Mouse (Mus musculus): ENCODE data around the gene Mycbp. TPM values are rescaled to one million over a fixed set of nuclear protein-coding genes. Genes with fewer than 3 reads are reported as not detected.
A peak's percentile ranks its signal among the peaks of the same experiment; 100 is the strongest.
"Not testable (repeated sequence)": the region's sequence is repeated elsewhere in the genome, so short reads cannot be mapped to it uniquely, and the experiment has no call there.

The Mycbp gene
- polyA plus RNA-seq, 1 experiment from 2014 or later = 90.3 TPM

DNA sequence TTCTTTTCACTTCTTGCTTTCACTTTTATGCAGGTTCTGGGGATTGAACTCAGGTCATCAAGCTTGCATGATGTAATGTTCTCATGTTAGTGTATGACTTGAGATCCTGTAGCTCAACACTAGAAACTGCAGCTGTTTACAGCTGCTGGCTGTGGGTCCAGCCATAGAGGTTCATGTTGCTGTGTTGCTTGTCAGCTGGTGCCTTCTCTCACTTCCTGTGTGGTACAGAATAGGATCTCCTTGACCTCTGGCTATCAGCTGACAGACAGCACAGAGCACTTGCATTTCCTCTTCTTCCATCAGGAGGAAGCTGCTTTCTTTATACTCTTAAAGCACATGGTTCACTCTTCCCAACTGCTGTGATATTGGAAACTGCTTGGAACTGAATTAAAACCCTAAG is 23.3 kb downstream of the Mycbp start:
- Histone ChIP-seq H3K27ac (replicated peaks) (no peak overlapping the region), H3K9ac (ENCODE audit: low read length) (no peak overlapping the region), H3K4me3 (ENCODE audit: low read depth, low read length) (no peak overlapping the region), H3K36me3 (ENCODE audit: control insufficient read depth, insufficient read depth, low read length) (peaks cover 17% of the 10 kb centered on the region), H3K9me3 (ENCODE audit: control insufficient read depth, low read length) (no peaks in the 10 kb centered on the region), H3K27me3 (ENCODE audit: control insufficient read depth, insufficient read depth, low read length) (no peaks in the 10 kb centered on the region), H3K4me2 (replicated peaks; ENCODE audit: low read depth) (no peak overlapping the region), H3K4me1 (replicated peaks; ENCODE audit: control insufficient read depth, insufficient read depth) (no peaks in the 10 kb centered on the region)
- ATAC-seq (ENCODE audit: low FRiP score, low TSS enrichment) = no peak
- DNase-seq (ENCODE audit: low spot score) = no peak
- TF ChIP-seq EP300 (optimal IDR thresholded peaks at IDR 0.05) = no peak
- TF ChIP-seq CTCF (IDR thresholded peaks at IDR 0.05; ENCODE audit: low read depth) = no peak

DNA sequence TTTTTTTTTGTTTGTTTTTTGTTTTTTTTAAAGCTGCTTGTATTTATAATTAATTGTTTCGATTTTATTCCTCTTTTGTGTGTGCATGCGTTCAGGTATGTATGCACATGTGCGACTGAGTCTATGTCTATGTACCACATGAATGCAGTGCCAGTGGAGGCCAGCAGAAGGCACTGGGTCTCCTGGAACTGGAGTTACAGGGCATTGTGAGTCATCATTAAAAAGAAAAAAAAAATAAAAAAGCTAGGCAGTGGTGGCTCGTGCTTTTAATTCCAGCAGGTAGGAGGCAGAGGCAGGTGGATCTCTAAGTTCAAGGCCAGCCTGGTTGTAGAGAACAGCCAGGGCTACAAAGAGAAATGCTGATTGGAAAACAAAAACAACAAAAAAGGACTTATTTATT is 25.4 kb downstream of the Mycbp start:
- Histone ChIP-seq H3K9me3 (ENCODE audit: control insufficient read depth, low read length) (no peaks in the 10 kb centered on the region), H3K4me3 (ENCODE audit: low read depth, low read length) (no peak overlapping the region), H3K4me1 (replicated peaks; ENCODE audit: control insufficient read depth, insufficient read depth) (no peaks in the 10 kb centered on the region), H3K36me3 (ENCODE audit: control insufficient read depth, insufficient read depth, low read length) (peaks cover 11% of the 10 kb centered on the region), H3K4me2 (replicated peaks; ENCODE audit: low read depth) (no peak overlapping the region), H3K27me3 (ENCODE audit: control insufficient read depth, insufficient read depth, low read length) (no peaks in the 10 kb centered on the region), H3K9ac (ENCODE audit: low read length) (no peak overlapping the region), H3K27ac (replicated peaks) (no peak overlapping the region)
- ATAC-seq (ENCODE audit: low FRiP score, low TSS enrichment) (no peak), DNase-seq (ENCODE audit: low spot score) (no peak)
- WGBS = 92% methylated on average over 4 of the region's 4 CpGs
- peak; percentile 33 for TF ChIP-seq CTCF (IDR thresholded peaks at IDR 0.05; ENCODE audit: low read depth)
- no peak for TF ChIP-seq EP300 (optimal IDR thresholded peaks at IDR 0.05)

GRCm38 (mm10) chr4:123934306-123934705 is 29.7 kb downstream of the Mycbp start:
- DNase-seq (ENCODE audit: low spot score) (no peak), ATAC-seq (ENCODE audit: low FRiP score, low TSS enrichment) (no peak)
- no peaks in the 10 kb centered on the region for H3K4me1 ChIP-seq (replicated peaks; ENCODE audit: control insufficient read depth, insufficient read depth)
- no peak for TF ChIP-seq EP300 (optimal IDR thresholded peaks at IDR 0.05)
- TF ChIP-seq CTCF (IDR thresholded peaks at IDR 0.05; ENCODE audit: low read depth) = no peak
- no peak overlapping the region for H3K4me3 ChIP-seq (ENCODE audit: low read depth, low read length)
- H3K27ac ChIP-seq (replicated peaks) = no peak overlapping the region
- WGBS = 83% methylated on average over 4 of the region's 4 CpGs
- H3K9ac ChIP-seq (ENCODE audit: low read length) = no peak overlapping the region
- peaks cover 12% of the 10 kb centered on the region for H3K36me3 ChIP-seq (ENCODE audit: control insufficient read depth, insufficient read depth, low read length)
- no peak overlapping the region for H3K4me2 ChIP-seq (replicated peaks; ENCODE audit: low read depth)
- no peaks in the 10 kb centered on the region for H3K27me3 ChIP-seq (ENCODE audit: control insufficient read depth, insufficient read depth, low read length)
- H3K9me3 ChIP-seq (ENCODE audit: control insufficient read depth, low read length) = no peaks in the 10 kb centered on the region

DNA sequence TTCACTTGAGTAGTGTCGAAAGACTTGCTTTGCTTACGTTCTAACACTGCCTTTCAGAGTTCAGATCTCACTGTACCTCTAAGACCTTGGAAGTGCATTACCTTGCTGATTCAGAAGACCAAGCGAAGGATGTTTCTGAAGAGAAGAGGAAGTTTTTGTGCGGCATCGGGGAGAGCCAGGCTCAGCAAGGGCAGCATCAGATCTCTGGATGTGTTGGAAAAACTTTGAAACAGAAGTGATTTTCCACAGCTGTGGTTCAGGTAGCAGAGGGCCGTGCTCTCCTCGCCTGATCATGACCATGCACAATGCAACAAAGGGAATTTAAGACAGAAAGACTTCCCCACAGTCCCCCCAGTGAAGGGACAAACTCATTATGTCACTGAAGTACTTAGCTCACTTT is 31.4 kb downstream of the Mycbp start:
- DNase-seq (ENCODE audit: low spot score) (no peak), ATAC-seq (ENCODE audit: low FRiP score, low TSS enrichment) (no peak)
- no peaks in the 10 kb centered on the region for H3K4me1 ChIP-seq (replicated peaks; ENCODE audit: control insufficient read depth, insufficient read depth)
- no peaks in the 10 kb centered on the region for H3K27me3 ChIP-seq (ENCODE audit: control insufficient read depth, insufficient read depth, low read length)
- peaks cover 4% of the 10 kb centered on the region for H3K36me3 ChIP-seq (ENCODE audit: control insufficient read depth, insufficient read depth, low read length)
- H3K4me3 ChIP-seq (ENCODE audit: low read depth, low read length) = no peak overlapping the region
- no peak overlapping the region for H3K27ac ChIP-seq (replicated peaks)
- no peaks in the 10 kb centered on the region for H3K9me3 ChIP-seq (ENCODE audit: control insufficient read depth, low read length)
- H3K4me2 ChIP-seq (replicated peaks; ENCODE audit: low read depth) = no peak overlapping the region
- WGBS = 91% methylated on average over 7 of the region's 7 CpGs
- TF ChIP-seq CTCF (IDR thresholded peaks at IDR 0.05; ENCODE audit: low read depth) = no peak
- no peak for TF ChIP-seq EP300 (optimal IDR thresholded peaks at IDR 0.05)
- H3K9ac ChIP-seq (ENCODE audit: low read length) = no peak overlapping the region

DNA sequence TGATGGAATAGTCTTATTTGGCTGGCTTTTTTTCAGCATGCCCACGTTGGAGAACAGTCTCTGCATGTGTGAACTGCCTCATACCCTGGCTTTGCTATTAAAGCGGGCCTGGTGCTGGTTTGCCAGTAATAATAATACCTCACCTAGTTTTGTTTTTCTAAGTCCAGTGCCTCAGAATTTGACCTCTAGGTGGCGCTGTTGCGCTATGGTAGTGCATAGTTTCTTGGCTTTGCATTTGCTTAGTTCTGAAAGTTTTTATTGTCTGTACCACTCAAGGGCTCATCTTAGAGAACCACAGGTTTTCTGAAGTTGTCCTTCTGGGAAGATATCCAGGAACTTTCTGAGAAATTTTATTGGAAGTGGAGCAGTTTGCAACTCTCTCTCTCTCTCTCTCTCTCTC is 35.2 kb downstream of the Mycbp start:
- peak; percentile 81 for DNase-seq (ENCODE audit: low spot score)
- Histone ChIP-seq H3K36me3 (ENCODE audit: control insufficient read depth, insufficient read depth, low read length) (peaks cover 4% of the 10 kb centered on the region), H3K9me3 (ENCODE audit: control insufficient read depth, low read length) (no peaks in the 10 kb centered on the region), H3K4me3 (ENCODE audit: low read depth, low read length) (no peak overlapping the region), H3K4me2 (replicated peaks; ENCODE audit: low read depth) (no peak overlapping the region), H3K9ac (ENCODE audit: low read length) (no peak overlapping the region), H3K4me1 (replicated peaks; ENCODE audit: control insufficient read depth, insufficient read depth) (no peaks in the 10 kb centered on the region), H3K27ac (replicated peaks) (no peak overlapping the region), H3K27me3 (ENCODE audit: control insufficient read depth, insufficient read depth, low read length) (no peaks in the 10 kb centered on the region)
- ATAC-seq (ENCODE audit: low FRiP score, low TSS enrichment) = no peak
- WGBS = 6% methylated on average over 4 of the region's 4 CpGs
- TF ChIP-seq CTCF (IDR thresholded peaks at IDR 0.05; ENCODE audit: low read depth) (peak; percentile 92), EP300 (optimal IDR thresholded peaks at IDR 0.05) (no peak)

DNA sequence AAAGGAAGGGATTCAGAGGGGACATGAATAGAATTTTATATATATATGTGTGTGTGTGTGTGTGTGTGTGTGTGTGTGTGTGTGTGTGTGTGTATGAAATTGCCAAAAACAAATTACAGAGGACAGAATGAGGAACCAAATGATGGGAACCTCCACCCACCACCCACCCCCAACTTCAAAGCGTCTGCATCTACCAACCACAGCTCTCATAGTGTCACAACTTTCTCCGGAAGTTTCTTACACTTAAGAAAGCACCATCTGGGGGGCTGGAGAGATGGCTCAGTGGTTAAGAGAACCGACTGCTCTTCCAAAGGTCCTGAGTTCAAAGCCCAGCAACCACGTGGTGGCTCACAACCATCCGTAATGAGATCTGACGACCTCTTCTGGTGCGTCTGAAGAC is 36.2 kb downstream of the Mycbp start:
- not testable (repeated sequence) for H3K27ac ChIP-seq (replicated peaks); DNase-seq (ENCODE audit: low spot score); H3K4me2 ChIP-seq (replicated peaks; ENCODE audit: low read depth); H3K4me1 ChIP-seq (replicated peaks; ENCODE audit: control insufficient read depth, insufficient read depth); H3K9ac ChIP-seq (ENCODE audit: low read length); H3K27me3 ChIP-seq (ENCODE audit: control insufficient read depth, insufficient read depth, low read length); H3K4me3 ChIP-seq (ENCODE audit: low read depth, low read length); ATAC-seq (ENCODE audit: low FRiP score, low TSS enrichment); H3K9me3 ChIP-seq (ENCODE audit: control insufficient read depth, low read length); H3K36me3 ChIP-seq (ENCODE audit: control insufficient read depth, insufficient read depth, low read length)
- WGBS = 50% methylated on average over 7 of the region's 7 CpGs
